Mouse (Mus musculus): ENCODE data around the gene Cngb1. TPM values are rescaled to one million over a fixed set of nuclear protein-coding genes. Genes with fewer than 3 reads are reported as not detected.

Gene Cngb1
- total and polyA plus RNA-seq, 3 experiments: 0.03 TPM; not detected in 2

DNA sequence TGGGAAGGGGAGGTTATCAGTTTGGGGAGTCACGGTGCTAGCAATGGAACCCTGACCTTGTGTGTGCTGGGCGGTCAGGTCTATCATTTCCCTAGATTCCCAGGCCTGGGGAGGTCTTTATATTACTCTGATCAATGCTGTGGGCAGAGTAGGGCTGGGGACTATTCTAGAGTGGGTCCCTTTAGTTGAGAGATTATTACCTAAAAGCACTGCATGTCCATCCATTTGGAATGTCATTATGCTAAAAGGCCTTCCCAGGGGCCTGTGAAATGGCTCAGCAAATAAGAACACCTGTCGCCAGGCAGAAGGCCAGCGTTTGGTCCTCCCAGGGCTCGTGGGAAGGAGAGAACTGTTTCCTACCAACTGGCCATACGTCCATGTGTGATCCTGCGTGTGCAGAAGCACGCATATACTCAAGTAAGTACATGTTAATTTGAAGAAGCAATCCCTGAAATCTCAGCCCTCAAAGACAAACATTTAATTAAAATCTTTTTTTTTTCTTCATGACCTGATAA is 104.3 kb downstream of the Cngb1 start:
- no peaks in the 10 kb centered on the region for H3K36me3 ChIP-seq (ENCODE audit: control insufficient read depth in 1 of 2, insufficient read depth in 2 of 2, low read length in 2 of 2)
- H3K27me3 ChIP-seq (ENCODE audit: control insufficient read depth in 1 of 2, insufficient read depth in 2 of 2, low read length in 2 of 2): peaks cover 2 to 5% of the 10 kb centered on the region in 2 experiments; a peak in 3 of 4 replicates
- no peak overlapping the region for H3K27ac ChIP-seq (ENCODE audit: control insufficient read depth, low read depth, low read length)
- no peaks in the 10 kb centered on the region for H3K9me3 ChIP-seq (replicated peaks; ENCODE audit: insufficient read depth, low read length)
- no peak for DNase-seq (ENCODE audit: low read depth, low spot score)
- no peaks in the 10 kb centered on the region for H3K79me2 ChIP-seq (ENCODE audit: control insufficient read depth, insufficient read depth, low read length, poor library complexity)
- no peaks in the 10 kb centered on the region for H3K4me1 ChIP-seq (ENCODE audit: control insufficient read depth in 1 of 2, insufficient read depth in 2 of 2, low read length in 2 of 2)
- TF ChIP-seq GATA1 (IDR thresholded peaks at IDR 0.05; ENCODE audit: low read depth, low read length): no peak
- TF ChIP-seq ZNF384 (IDR thresholded peaks at IDR 0.05; ENCODE audit: low read depth, low read length): no peak
- no peak for TF ChIP-seq ZC3H11A (IDR thresholded peaks at IDR 0.05; ENCODE audit: low read depth, low read length)
- TF ChIP-seq NRF1 (IDR thresholded peaks at IDR 0.05; ENCODE audit: insufficient read depth, low read depth, low read length, poor library complexity, severe bottlenecking): no peak
- TF ChIP-seq TCF12 (IDR thresholded peaks at IDR 0.05; ENCODE audit: low read depth, low read length): no peak
- no peak for TF ChIP-seq NELFE (IDR thresholded peaks at IDR 0.05; ENCODE audit: low read depth, low read length)
- no peak for TF ChIP-seq HCFC1 (IDR thresholded peaks at IDR 0.05; ENCODE audit: low read depth, low read length)
- TF ChIP-seq MAFK (IDR thresholded peaks at IDR 0.05; ENCODE audit: borderline replicate concordance, low read depth, low read length): no peak
- no peak for TF ChIP-seq MAX (IDR thresholded peaks at IDR 0.05; ENCODE audit: low read length)
- TF ChIP-seq EP300 (IDR thresholded peaks at IDR 0.05; ENCODE audit: low read depth in 1 of 2, low read length in 2 of 2): no peak
- no peak overlapping the region for H3K4me3 ChIP-seq (ENCODE audit: control insufficient read depth in 1 of 2, insufficient read depth in 1 of 2, low read depth in 2 of 2, low read length in 2 of 2)
- no peak overlapping the region for H3K9ac ChIP-seq (ENCODE audit: control insufficient read depth, low read depth, low read length, poor library complexity, severe bottlenecking)

DNA sequence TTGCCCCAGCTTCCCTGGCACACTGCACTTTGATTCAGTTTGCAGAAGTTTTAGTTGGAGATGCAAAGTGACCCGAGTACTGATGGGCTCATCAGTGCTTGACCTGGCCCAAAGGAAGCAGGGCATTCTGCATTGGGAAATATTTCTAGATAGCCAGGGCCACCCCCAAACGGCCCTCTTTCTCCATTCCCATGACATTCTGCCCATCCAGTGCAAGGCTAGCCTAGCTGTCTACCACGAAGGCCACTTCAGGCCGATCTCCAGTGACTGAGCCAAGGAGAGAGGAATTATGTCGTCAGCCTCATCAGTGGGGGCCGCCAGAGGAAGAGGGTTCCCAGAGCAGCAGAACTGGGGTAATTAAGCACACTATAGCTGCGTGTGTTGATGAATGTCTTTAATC is 104.9 kb downstream of the Cngb1 start:
- H3K27ac ChIP-seq (ENCODE audit: control insufficient read depth, low read depth, low read length): no peak overlapping the region
- H3K4me1 ChIP-seq (ENCODE audit: control insufficient read depth in 1 of 2, insufficient read depth in 2 of 2, low read length in 2 of 2): no peaks in the 10 kb centered on the region
- no peaks in the 10 kb centered on the region for H3K79me2 ChIP-seq (ENCODE audit: control insufficient read depth, insufficient read depth, low read length, poor library complexity)
- H3K4me3 ChIP-seq (ENCODE audit: control insufficient read depth in 1 of 2, insufficient read depth in 1 of 2, low read depth in 2 of 2, low read length in 2 of 2): no peak overlapping the region
- H3K9me3 ChIP-seq (replicated peaks; ENCODE audit: insufficient read depth, low read length): no peaks in the 10 kb centered on the region
- peaks cover 2 to 5% of the 10 kb centered on the region in 2 experiments; a peak in 3 of 4 replicates for H3K27me3 ChIP-seq (ENCODE audit: control insufficient read depth in 1 of 2, insufficient read depth in 2 of 2, low read length in 2 of 2)
- DNase-seq (ENCODE audit: low read depth, low spot score): no peak
- H3K36me3 ChIP-seq (ENCODE audit: control insufficient read depth in 1 of 2, insufficient read depth in 2 of 2, low read length in 2 of 2): no peaks in the 10 kb centered on the region
- TF ChIP-seq RAD21 (IDR thresholded peaks at IDR 0.05; ENCODE audit: low read depth, low read length) (no peak), SIN3A (IDR thresholded peaks at IDR 0.05; ENCODE audit: low read length) (no peak), CHD2 (IDR thresholded peaks at IDR 0.05; ENCODE audit: low read length) (no peak), USF2 (IDR thresholded peaks at IDR 0.05; ENCODE audit: borderline replicate concordance in 1 of 2, insufficient read depth in 1 of 2, low read depth in 1 of 2, low read length in 2 of 2) (no peak), CHD1 (IDR thresholded peaks at IDR 0.05; ENCODE audit: low read depth, low read length) (no peak), JUND (IDR thresholded peaks at IDR 0.05; ENCODE audit: low read depth, low read length) (no peak), ETS1 (IDR thresholded peaks at IDR 0.05; ENCODE audit: low read depth, low read length) (no peak), MYC (IDR thresholded peaks at IDR 0.05; ENCODE audit: low read depth, low read length) (no peak), UBTF (IDR thresholded peaks at IDR 0.05; ENCODE audit: borderline replicate concordance, insufficient read depth, low read depth, low read length) (no peak), E2F4 (IDR thresholded peaks at IDR 0.05; ENCODE audit: borderline replicate concordance, low read depth, low read length) (no peak), MEF2A (IDR thresholded peaks at IDR 0.05; ENCODE audit: extremely low read depth, insufficient replicate concordance, low read depth, low read length, poor library complexity, severe bottlenecking) (no peak), MAFK (IDR thresholded peaks at IDR 0.05; ENCODE audit: borderline replicate concordance, low read depth, low read length) (no peak), ELF1 (IDR thresholded peaks at IDR 0.05; ENCODE audit: low read depth, low read length) (no peak), GATA1 (IDR thresholded peaks at IDR 0.05; ENCODE audit: low read depth, low read length) (no peak), RCOR1 (IDR thresholded peaks at IDR 0.05; ENCODE audit: low read depth, low read length) (no peak), TAL1 (IDR thresholded peaks at IDR 0.05; ENCODE audit: low read length) (no peak), TCF12 (IDR thresholded peaks at IDR 0.05; ENCODE audit: low read depth, low read length) (no peak), MXI1 (IDR thresholded peaks at IDR 0.05; ENCODE audit: low read depth, low read length) (no peak), GABPA (IDR thresholded peaks at IDR 0.05; ENCODE audit: low read depth, low read length) (no peak)
- no peak overlapping the region for H3K9ac ChIP-seq (ENCODE audit: control insufficient read depth, low read depth, low read length, poor library complexity, severe bottlenecking)
